Mouse (Mus musculus): ENCODE data around the gene Cspg4. TPM values are rescaled to one million over a fixed set of nuclear protein-coding genes. Genes with fewer than 3 reads are reported as not detected.
"Not testable (repeated sequence)": the region's sequence is repeated elsewhere in the genome, so short reads cannot be mapped to it uniquely, and the experiment has no call there.

Gene Cspg4
- total RNA-seq, 2 experiments from 2014 or later: 13.8 to 20.6 TPM

DNA sequence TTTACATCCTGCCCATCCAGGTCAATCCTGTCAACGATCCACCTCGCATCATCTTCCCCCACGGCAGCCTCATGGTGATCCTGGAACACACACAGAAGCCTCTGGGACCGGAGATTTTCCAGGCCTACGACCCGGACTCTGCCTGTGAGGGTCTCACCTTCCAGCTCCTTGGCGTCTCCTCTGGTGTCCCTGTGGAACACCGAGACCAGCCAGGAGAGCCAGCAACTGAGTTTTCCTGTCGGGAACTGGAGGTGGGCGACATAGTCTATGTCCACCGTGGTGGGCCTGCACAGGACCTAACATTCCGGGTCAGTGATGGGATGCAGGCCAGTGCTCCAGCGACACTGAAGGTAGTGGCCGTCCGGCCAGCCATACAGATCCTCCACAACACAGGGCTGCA is 21.8 kb downstream of the Cspg4 start:
- intact Hi-C loops (cut with DNase I; ENCODE audit: low total_unique reads): no loop called here
- no peak for DNase-seq

- DNase-seq: no peak
Observed at GRCm38 (mm10) chr9:56887581-56887980, 22.7 kb downstream of the Cspg4 start.

GRCm38 (mm10) chr9:56889817-56890216 is 25.0 kb downstream of the Cspg4 start:
- DNase-seq: peak; percentile 70
- intact Hi-C loops (cut with DNase I; ENCODE audit: low total_unique reads): loop anchor here (2.0 to 10.0 kb wide), 3 partner anchors 37 to 155 kb away; partner anchors contain the start of gene Snx33

More at GRCm38 (mm10) chr9:56887581-56887980, 22.7 kb downstream of the Cspg4 start:
- intact Hi-C loops (cut with DNase I; ENCODE audit: low total_unique reads): no loop called here

DNA sequence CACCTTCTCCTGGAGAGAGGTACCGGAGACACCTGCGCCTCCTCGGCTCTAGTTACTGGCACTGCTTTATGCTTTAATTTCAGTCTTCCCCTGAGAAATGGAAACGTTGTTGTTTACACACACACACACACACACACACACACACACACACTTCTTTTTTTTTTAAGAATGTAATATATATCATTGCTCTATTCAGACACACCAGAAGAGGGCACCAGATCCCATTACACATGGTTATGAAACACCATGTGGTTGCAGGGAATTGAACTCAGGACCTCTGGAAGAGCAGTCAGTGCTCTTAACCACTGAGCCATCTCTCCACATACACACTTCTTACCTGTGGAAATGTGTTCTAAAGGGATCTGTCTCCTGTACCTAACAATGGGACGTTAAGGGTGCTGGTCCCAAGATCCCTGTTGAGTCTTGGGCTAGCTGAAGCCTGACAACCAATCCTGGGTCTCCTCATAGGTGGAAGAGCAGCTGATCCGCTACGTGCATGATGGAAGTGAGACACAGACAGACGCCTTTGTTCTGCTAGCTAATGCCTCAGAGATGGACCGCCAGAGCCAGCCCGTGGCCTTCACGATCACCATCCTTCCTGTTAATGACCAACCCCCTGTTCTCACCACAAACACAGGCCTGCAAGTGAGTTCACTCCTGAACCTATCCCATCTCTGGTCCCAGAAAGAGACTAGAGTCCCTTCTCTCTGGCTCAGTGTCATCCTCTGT is 25.9 kb downstream of the Cspg4 start:
- no peak for DNase-seq
- intact Hi-C loops (cut with DNase I; ENCODE audit: low total_unique reads): loop anchor here (5.0 to 10.0 kb wide), 2 partner anchors 37 to 154 kb away; partner anchors contain the start of gene Snx33

- DNase-seq: peak; percentile 57
- intact Hi-C loops (cut with DNase I; ENCODE audit: low total_unique reads): loop anchor here (5.0 to 10.0 kb wide), 2 partner anchors 36 to 153 kb away; partner anchors contain the start of gene Snx33
Observed at GRCm38 (mm10) chr9:56891517-56892011, 26.7 kb downstream of the Cspg4 start.

- DNase-seq: no peak
- intact Hi-C loops (cut with DNase I; ENCODE audit: low total_unique reads): loop anchor here (5.0 to 10.0 kb wide), 2 partner anchors 35 to 153 kb away; partner anchors contain the start of gene Snx33
Observed at GRCm38 (mm10) chr9:56892111-56892510, 27.3 kb downstream of the Cspg4 start.

DNA sequence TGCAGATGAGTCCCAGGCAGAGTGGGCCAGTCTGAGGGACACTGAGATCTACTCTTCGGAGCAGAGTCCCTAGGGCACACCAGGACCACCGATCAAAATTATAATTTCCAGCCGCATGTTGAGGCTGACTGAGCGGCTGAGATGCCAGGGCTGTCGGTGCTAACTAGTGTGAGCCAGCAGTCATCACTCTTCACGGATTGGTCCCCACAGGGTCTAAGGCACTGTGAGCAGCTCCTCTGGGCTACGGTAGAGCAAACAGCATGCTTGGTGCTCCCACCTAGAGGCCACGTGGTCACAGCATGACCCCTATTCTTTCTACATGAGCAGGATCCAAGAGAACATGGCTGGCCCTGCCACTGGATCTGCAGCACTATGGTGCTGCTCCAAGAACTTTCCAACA is 28.5 kb downstream of the Cspg4 start:
- DNase-seq: no peak
- intact Hi-C loops (cut with DNase I; ENCODE audit: low total_unique reads): loop anchor here (5.0 to 10.0 kb wide), 2 partner anchors 34 to 151 kb away; partner anchors contain the start of gene Snx33

DNA sequence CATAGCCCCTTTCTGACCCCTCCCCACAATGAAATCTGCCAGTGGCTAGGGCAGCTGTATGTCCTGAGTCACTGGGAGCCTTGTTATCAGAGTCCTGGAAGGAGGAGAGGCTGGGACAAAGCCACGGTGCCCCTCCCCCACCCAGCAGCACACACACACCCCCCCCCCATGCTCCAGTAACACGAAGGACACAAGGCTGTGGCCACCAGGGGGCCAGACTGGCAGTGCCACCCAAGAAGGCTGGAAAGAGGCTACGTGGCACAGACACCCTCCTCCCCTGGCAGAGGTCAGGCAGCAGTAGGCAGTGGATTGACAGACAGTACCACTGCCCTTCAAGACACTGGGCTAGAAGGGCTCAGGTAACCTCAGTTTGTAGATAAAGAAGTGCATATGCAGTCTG is 29.2 kb downstream of the Cspg4 start:
- intact Hi-C loops (cut with DNase I; ENCODE audit: low total_unique reads): loop anchor here (5.0 to 10.0 kb wide), 2 partner anchors 33 to 151 kb away; partner anchors contain the start of gene Snx33
- peak; percentile 56 for DNase-seq

- DNase-seq: no peak
- intact Hi-C loops (cut with DNase I; ENCODE audit: low total_unique reads): loop anchor here (10.0 kb wide), 1 partner anchor 148 kb away; no protein-coding TSS in a partner anchor
Observed at GRCm38 (mm10) chr9:56896779-56897178, 31.9 kb downstream of the Cspg4 start.

GRCm38 (mm10) chr9:56899409-56899808 is 34.6 kb downstream of the Cspg4 start:
- DNase-seq: no peak
- intact Hi-C loops (cut with DNase I; ENCODE audit: low total_unique reads): loop anchor here (10.0 kb wide), 1 partner anchor 145 kb away; no protein-coding TSS in a partner anchor

- intact Hi-C loops (cut with DNase I; ENCODE audit: low total_unique reads): no loop called here
- no peak for DNase-seq
Observed at GRCm38 (mm10) chr9:56900060-56900459, 35.2 kb downstream of the Cspg4 start.

DNA sequence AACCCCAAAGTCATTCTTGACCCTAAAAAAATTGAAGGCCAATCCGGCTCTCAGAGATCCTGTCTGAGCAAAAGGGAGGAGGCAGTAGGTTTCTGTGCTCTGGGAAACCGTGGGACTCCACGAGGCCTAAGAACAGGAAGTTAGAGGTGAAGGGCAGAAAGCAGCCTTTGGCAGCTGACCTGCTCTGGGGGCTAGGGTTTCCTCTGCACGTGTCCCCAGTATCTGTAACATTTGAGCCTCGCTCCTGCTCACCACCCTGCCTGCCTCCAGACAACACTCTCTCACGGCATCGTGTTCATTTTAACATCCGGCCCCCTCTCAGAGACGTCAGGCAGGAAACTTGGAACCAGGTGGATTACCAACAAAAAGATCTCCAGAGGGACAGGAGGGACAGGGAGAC is 35.7 kb downstream of the Cspg4 start:
- intact Hi-C loops (cut with DNase I; ENCODE audit: low total_unique reads): no loop called here
- no peak for DNase-seq

- intact Hi-C loops (cut with DNase I; ENCODE audit: low total_unique reads): no loop called here
- DNase-seq: no peak
Observed at GRCm38 (mm10) chr9:56901187-56901586, 36.4 kb downstream of the Cspg4 start.

GRCm38 (mm10) chr9:56903662-56904061 is 38.8 kb downstream of the Cspg4 start:
- intact Hi-C loops (cut with DNase I; ENCODE audit: low total_unique reads): no loop called here
- DNase-seq: no peak

DNA sequence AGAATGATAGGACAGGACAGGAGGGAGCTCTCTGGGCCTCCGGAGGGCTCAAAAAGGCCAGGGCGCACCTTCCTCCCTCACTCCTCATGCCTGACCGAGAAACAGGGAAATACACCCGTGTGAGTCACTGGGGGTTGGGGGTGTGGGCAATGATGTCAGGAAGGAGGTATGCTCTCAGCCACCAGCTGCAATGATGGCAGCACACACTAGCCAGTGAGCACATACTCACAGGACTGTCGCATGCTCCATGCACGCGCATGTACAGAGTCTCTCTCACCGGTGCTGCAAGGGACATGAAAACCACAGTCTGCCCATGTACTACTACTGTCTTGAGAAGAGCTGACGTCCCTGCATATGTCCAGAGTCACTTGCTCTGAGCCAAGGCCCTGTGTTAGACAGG is 42.7 kb downstream of the Cspg4 start:
- no peak for DNase-seq
- intact Hi-C loops (cut with DNase I; ENCODE audit: low total_unique reads): no loop called here

DNA sequence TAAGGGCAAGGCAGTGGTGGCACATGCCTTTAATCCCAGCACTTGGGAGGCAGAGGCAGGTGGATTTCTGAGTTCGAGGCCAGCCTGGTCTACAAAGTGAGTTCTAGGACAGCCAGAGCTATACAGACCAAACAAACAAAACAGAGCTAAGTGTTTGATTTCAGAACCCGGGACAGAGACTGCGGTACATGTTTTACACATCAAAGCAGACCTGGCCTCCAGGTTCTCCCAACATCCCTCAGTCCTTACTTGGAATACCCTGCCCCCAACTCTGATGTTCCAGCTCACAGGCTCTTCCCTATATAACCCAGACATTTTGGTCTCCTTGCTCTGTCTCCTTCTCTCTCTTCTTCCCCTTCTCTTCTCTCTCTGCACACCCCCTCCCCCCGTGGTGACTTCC is 45.2 kb downstream of the Cspg4 start:
- DNase-seq; intact Hi-C loops (cut with DNase I; ENCODE audit: low total_unique reads): not testable (repeated sequence)

DNA sequence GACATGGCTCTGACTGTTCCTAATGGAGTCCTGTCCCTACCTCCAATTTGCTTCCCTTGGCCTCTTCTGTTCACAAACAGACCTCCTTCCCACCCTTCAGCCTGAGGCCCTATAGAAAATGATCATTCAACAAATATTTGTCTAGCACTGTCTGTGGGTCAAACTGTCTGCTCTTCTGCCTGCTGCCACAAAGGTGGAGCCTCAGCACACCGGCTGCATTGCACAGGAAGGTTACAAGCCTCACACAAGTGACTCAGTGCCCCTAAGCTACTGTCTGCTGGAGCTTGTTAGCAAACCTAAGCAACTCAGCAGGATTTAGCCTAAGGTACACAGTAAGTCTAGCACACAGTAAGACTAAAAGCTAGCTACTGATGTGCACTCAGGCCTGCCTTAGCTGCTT is 46.2 kb downstream of the Cspg4 start:
- DNase-seq: no peak
- intact Hi-C loops (cut with DNase I; ENCODE audit: low total_unique reads): no loop called here

DNA sequence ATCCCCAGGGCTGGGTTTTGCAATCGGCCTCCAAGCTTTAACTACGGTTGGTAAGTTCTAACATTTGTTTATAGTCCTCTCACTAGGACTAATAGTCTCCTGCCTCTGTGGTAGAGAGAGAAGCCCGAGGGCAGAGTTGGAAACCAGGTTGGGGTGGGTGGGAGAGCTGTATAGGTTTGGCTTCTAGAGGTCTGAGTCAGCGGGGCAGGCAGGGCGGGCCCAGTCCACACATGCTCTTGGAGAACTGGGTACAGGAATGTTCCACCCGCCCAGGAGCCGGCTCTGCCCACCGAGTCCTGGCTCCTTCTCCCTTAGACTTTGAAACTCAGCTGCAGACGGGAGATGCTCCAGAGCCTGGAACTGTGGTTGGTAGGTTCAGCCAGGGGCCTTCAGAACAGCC is 49.2 kb downstream of the Cspg4 start:
- peak; percentile 24 for DNase-seq

DNA sequence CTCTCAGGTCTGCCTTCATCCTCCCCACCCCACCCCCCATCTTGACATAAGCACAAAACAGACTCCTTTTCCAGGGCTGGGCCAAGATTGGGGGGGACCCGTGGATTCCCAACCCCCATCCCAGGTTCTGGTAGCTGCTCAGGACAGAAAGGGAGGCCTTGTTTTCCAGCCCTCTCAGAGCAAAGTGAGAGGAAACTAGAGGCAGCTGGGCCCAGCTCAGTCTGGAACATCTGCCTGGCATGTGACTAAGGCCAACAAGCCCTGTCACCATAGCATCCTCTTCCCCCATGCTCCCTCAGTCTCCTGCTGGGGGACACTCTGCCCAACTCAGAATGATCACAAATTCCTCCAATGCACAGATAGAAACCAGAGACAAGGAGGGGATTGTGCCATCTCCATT is 50.3 kb downstream of the Cspg4 start:
- intact Hi-C loops (cut with DNase I; ENCODE audit: low total_unique reads): loop anchor here (2.0 kb wide), 1 partner anchor 248 kb away; no protein-coding TSS in a partner anchor
- no peak for DNase-seq

More for the DNA sequence above, 49.2 kb downstream of the Cspg4 start:
- intact Hi-C loops (cut with DNase I; ENCODE audit: low total_unique reads): loop anchor here (2.0 kb wide), 1 partner anchor 247 kb away; no protein-coding TSS in a partner anchor

- DNase-seq: peak; percentile 56
- intact Hi-C loops (cut with DNase I; ENCODE audit: low total_unique reads): loop anchor here (2.0 kb wide), 1 partner anchor 249 kb away; no protein-coding TSS in a partner anchor
Observed at GRCm38 (mm10) chr9:56915695-56916410, 51.0 kb downstream of the Cspg4 start.

Data from gastrocnemius, postnatal 14 days (tissue).